Mouse (Mus musculus) lung, embryonic 16.5 days (tissue): ENCODE measurements around the gene Gm11060. TPM values are rescaled to one million over a fixed set of nuclear protein-coding genes. Genes with fewer than 3 reads are reported as not detected.

Experiments used
- ATAC-seq: fragments of 200-750 bp; cut with Nextera tagmentation; 2 replicates; pipeline ENCODE4 v1.8.0; 2017; ENCODE audit warnings: low read depth, mild to moderate bottlenecking, moderate library complexity
- H3K27ac ChIP-seq: fragments of 300-500 bp; sonication (generic); 2 replicates; pipeline ENCODE4 v1.5.1; 2014; ENCODE audit warnings: mild to moderate bottlenecking, control low read depth, low read length
- H3K27me3 ChIP-seq: fragments of 300-500 bp; sonication (generic); 2 replicates; pipeline ENCODE4 v1.6.1; 2014; ENCODE audit warnings: low read depth, low read length, mixed read lengths; ENCODE audit not compliant: control insufficient read depth, insufficient read depth
- H3K36me3 ChIP-seq: fragments of 300-500 bp; sonication (generic); 2 replicates; pipeline ENCODE4 v1.6.1; 2014; ENCODE audit warnings: low read length; ENCODE audit not compliant: control insufficient read depth, insufficient read depth
- H3K4me1 ChIP-seq: fragments of 300-500 bp; sonication (generic); replicated peaks from 2 replicates; pipeline ENCODE4 v1.6.1; 2014; ENCODE audit warnings: low read length, mixed read lengths; ENCODE audit not compliant: control insufficient read depth, insufficient read depth
- H3K4me2 ChIP-seq: fragments of 300-500 bp; sonication (generic); 2 replicates; pipeline ENCODE4 v1.6.1; 2014; ENCODE audit warnings: low read depth, low read length, control low read depth
- H3K4me3 ChIP-seq: fragments of 300-500 bp; sonication (generic); 2 replicates; pipeline ENCODE4 v1.5.1; 2014; ENCODE audit warnings: mild to moderate bottlenecking, low read length, control low read depth
- H3K9ac ChIP-seq: fragments of 300-500 bp; sonication (generic); 2 replicates; pipeline ENCODE4 v1.6.1; 2014; ENCODE audit warnings: low read length, control low read depth
- H3K9me3 ChIP-seq: fragments of 300-500 bp; sonication (generic); 2 replicates; pipeline ENCODE4 v1.6.1; 2016; ENCODE audit warnings: low read length; ENCODE audit not compliant: control insufficient read depth
- WGBS: fragments of 180-500 bp; shearing (Covaris S2); extraction: QIAGEN DNeasy Blood & Tissue Kit; methylation state at CpG from one replicate; pipeline ENCODE4 v1.1.7; 2014; 5-methylcytosine and 5-hydroxymethylcytosine counted together
- polyA plus RNA-seq: library from polyadenylated mRNA; unstranded; fragments of >200 nt; fragmentation: Nextera tagmentation; extraction: Ambion mirVana; gene quantifications from 2 replicates; pipeline ENCODE4 v1.2.1, GENCODE M21; 2015

Gm11060 gene
- polyA plus RNA-seq, 1 experiment from 2014 or later: not detected

DNA sequence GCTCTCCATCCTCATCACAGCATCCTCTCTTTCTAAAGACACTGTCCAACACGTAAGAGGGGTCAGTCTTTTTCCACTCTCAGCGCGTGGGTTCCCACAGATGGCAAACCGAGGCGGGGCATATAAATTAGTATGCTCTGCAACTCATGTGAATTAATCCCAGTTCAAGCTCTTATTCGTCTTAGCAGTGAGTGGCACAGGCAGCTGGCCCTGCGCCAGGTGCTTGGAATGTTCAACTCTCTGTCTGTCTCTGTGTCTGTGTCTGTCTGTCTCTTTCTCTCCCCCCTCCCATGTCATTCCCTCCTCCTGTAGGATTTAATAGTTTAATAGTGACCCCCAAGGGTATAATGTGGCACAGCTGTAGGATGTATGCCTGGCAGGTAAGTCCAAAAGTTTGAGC, 7.6 kb downstream of the Gm11060 start:
- Histone ChIP-seq H3K9me3 (no peaks in the 10 kb centered on the region), H3K27ac (no peak overlapping the region), H3K4me3 (no peak overlapping the region), H3K27me3 (no peaks in the 10 kb centered on the region), H3K36me3 (no peaks in the 10 kb centered on the region), H3K4me1 (no peaks in the 10 kb centered on the region), H3K9ac (no peak overlapping the region), H3K4me2 (no peak overlapping the region)
- ATAC-seq: no peak
- WGBS: 67% methylated on average over 7 of the region's 7 CpGs

DNA sequence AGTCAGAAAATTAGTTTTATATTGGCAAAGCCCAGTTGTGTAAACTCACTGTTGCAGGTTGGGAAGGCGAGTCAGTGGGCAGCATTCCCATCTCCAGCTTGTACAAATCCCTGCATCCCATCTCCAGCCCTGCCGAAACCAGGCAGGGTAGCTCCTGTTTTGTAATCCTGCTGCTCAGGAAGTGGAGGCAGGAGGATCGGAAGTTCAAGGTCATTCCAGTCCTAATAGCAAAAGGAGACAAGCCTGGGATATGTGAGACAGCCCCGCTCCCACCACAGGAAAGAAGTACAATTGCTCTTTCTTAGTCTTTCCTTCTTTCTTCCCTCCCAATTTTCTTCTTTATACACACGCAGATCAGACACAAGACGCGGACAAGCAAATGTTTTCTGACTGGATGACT, 8.7 kb downstream of the Gm11060 start:
- Histone ChIP-seq H3K27ac (no peak overlapping the region), H3K4me3 (no peak overlapping the region), H3K4me2 (no peak overlapping the region), H3K4me1 (no peaks in the 10 kb centered on the region), H3K9ac (no peak overlapping the region), H3K27me3 (no peaks in the 10 kb centered on the region), H3K36me3 (no peaks in the 10 kb centered on the region), H3K9me3 (no peaks in the 10 kb centered on the region)
- WGBS: 52% methylated on average over 7 of the region's 7 CpGs
- no peak for ATAC-seq

- H3K4me3 ChIP-seq: no peak overlapping the region
- peak; percentile 83 for ATAC-seq
- H3K9me3 ChIP-seq: no peaks in the 10 kb centered on the region
- H3K27ac ChIP-seq: no peak overlapping the region
- no peak overlapping the region for H3K9ac ChIP-seq
- H3K27me3 ChIP-seq: peaks cover 7% of the 10 kb centered on the region; the same call in 1 of the 2 replicates
- no peak overlapping the region for H3K4me2 ChIP-seq
- no peaks in the 10 kb centered on the region for H3K36me3 ChIP-seq
- no peaks in the 10 kb centered on the region for H3K4me1 ChIP-seq
- WGBS: 20% methylated on average over 6 of the region's 6 CpGs
Measured at GRCm38 (mm10) chr2:105108703-105109158, 16.9 kb downstream of the Gm11060 start.

DNA sequence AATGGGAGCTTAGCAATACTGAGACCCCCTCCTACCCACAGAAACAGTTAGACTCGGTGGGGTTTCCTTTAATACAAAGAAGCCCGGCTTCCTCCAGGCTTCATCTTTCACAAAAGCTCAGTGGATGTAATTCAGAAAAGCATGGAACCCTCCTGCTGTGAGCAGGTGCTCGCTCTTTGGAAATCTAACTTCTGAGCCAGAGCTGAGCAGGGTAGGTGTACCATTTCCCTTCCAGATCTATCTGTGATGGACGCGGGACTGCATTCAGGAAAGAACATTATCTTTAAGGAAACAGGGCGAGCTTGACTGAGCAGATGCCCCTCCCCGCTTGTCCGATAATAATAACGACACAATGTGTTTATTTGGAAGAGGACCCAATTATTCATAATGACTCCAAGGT, 22.3 kb downstream of the Gm11060 start:
- ATAC-seq: no peak

DNA sequence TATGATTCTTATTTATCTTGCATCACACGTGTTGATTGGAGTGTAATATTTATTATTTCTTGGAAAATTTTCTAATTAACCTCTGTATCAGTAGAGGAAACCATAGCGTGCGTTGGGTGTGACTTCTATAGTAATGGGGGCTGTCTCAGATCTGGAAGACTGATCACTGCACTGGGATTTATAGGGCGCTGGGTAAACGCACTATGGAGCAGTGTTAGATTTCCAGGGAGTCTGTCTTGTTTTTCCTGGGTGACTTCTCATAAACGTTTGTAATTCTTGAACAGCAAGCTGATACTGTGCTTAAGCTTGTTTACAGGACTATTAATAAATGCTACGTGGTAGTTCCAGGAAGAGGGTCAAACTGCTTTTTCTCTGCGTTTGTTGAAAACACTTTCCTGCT, 25.9 kb downstream of the Gm11060 start:
- Histone ChIP-seq H3K27me3 (peaks cover 61% of the 10 kb centered on the region), H3K36me3 (no peaks in the 10 kb centered on the region), H3K4me1 (no peaks in the 10 kb centered on the region), H3K4me3 (no peak overlapping the region), H3K9me3 (no peaks in the 10 kb centered on the region), H3K4me2 (no peak overlapping the region), H3K9ac (no peak overlapping the region), H3K27ac (no peak overlapping the region)
- WGBS: 43% methylated on average over 8 of the region's 8 CpGs
- no peak for ATAC-seq

More for the DNA sequence above, 22.3 kb downstream of the Gm11060 start:
- Histone ChIP-seq H3K9me3 (no peaks in the 10 kb centered on the region), H3K9ac (no peak overlapping the region), H3K4me3 (no peak overlapping the region), H3K4me1 (no peaks in the 10 kb centered on the region), H3K4me2 (no peak overlapping the region), H3K27ac (no peak overlapping the region), H3K27me3 (peaks cover 32% of the 10 kb centered on the region), H3K36me3 (no peaks in the 10 kb centered on the region)
- 28% methylated on average over 9 of the region's 9 CpGs for WGBS

DNA sequence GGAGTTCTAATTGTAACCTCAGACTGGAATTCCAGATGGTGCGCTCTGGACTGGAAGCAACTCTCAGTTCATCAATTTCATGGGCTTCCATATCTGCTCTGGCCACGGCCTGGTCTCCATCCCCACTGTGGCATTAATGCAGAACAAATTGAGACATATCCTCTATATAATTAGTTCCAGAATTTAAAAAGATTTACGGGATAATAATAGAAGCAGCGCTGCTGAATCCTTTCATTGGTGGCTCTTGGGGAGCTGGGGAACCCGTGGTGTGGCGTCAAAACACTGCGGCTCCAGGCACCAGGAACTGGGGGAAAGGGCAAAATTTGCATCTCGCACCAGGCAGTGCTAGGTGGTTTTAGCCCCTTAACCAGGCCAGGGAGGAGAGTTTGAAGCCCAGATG, 30.4 kb downstream of the Gm11060 start:
- 12% methylated on average over 8 of the region's 8 CpGs for WGBS
- peaks cover 12% of the 10 kb centered on the region for H3K4me1 ChIP-seq
- no peaks in the 10 kb centered on the region for H3K9me3 ChIP-seq
- H3K4me3 ChIP-seq: no peak overlapping the region
- no peak for ATAC-seq
- no peak overlapping the region for H3K4me2 ChIP-seq
- H3K9ac ChIP-seq: no peak overlapping the region
- no peak overlapping the region for H3K27ac ChIP-seq
- H3K27me3 ChIP-seq: peaks cover 87% of the 10 kb centered on the region
- H3K36me3 ChIP-seq: no peaks in the 10 kb centered on the region

- H3K9me3 ChIP-seq: no peaks in the 10 kb centered on the region
- no peak for ATAC-seq
- H3K36me3 ChIP-seq: no peaks in the 10 kb centered on the region
- under 1% methylated on average over 27 of the region's 27 CpGs for WGBS
- peaks cover 90% of the 10 kb centered on the region for H3K27me3 ChIP-seq
- no peak overlapping the region for H3K9ac ChIP-seq
- H3K4me3 ChIP-seq: peak overlapping the region; percentile 16
- peak overlapping the region; percentile 35 for H3K4me2 ChIP-seq
- no peak overlapping the region for H3K27ac ChIP-seq
- peaks cover 14% of the 10 kb centered on the region for H3K4me1 ChIP-seq
Measured at GRCm38 (mm10) chr2:105122886-105123285, 31.1 kb downstream of the Gm11060 start.

DNA sequence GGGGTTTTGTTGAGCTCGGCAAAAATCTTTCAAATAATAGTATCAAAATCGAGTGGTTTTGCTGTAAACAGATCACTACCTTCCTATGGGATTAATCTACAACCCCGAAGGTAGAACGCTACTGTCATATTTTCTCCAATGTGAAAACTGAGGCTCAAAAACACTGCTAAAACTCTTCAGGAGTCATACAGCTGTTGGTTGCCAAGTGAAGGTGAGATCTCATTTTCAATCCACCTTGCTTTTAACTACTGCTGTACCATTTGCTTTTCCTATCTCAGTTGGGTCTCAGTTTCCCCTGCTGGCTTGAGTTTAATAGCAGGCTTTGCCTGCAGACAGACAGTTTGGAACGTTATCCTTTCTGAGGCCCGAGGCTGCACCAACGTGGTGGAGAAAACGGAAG, 31.6 kb downstream of the Gm11060 start:
- Histone ChIP-seq H3K27me3 (peaks cover 93% of the 10 kb centered on the region), H3K4me2 (no peak overlapping the region), H3K4me1 (peaks cover 16% of the 10 kb centered on the region), H3K36me3 (no peaks in the 10 kb centered on the region), H3K27ac (no peak overlapping the region), H3K4me3 (no peak overlapping the region), H3K9me3 (no peaks in the 10 kb centered on the region), H3K9ac (no peak overlapping the region)
- WGBS: 4% methylated on average over 8 of the region's 8 CpGs
- no peak for ATAC-seq

DNA sequence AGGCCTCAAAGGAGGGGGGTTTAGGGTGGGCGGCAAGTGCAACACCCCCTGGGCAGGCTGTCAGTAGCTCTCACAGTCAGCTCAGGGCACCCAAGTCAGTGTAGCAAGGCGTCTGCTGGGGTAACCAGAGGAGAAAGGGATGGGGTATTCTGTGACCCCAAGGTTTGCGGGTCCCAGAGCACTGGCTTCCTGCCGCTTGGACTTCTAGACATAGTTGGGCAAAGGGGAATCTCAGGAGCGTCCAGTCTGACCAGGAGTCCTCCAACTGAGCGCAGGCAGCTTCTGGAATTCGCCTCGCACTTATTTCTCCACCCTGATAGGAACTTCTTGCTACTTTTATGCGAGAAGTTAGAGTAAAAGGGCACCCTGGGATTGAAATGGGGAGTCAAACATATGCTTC, 32.1 kb downstream of the Gm11060 start:
- no peaks in the 10 kb centered on the region for H3K9me3 ChIP-seq

DNA sequence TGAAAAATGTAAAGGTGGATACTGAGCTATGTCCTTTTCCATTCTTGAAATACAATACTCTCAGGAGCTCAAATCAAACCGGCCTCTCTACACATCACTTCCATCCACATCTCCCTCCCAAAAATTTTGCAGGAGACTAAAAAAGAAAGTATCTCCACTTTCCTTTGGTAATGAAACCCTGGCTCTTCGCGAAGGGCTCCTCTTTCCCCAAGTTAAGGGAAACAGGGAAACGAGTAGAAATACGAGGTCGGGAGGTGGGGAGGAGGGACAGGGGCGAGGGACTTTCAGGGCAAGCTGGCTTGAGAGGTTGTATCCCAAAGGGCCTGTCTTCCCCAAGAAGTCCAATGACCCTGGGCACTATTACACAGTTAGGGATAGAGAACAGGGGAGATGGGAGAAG, 32.6 kb downstream of the Gm11060 start:
- Histone ChIP-seq H3K4me3 (no peak overlapping the region), H3K9ac (no peak overlapping the region), H3K27me3 (peaks cover 94% of the 10 kb centered on the region), H3K4me1 (peaks cover 16% of the 10 kb centered on the region), H3K4me2 (no peak overlapping the region), H3K36me3 (no peaks in the 10 kb centered on the region), H3K27ac (no peak overlapping the region), H3K9me3 (no peaks in the 10 kb centered on the region)
- 2% methylated on average over 7 of the region's 7 CpGs for WGBS
- ATAC-seq: no peak

More for the DNA sequence above, 32.1 kb downstream of the Gm11060 start:
- WGBS: 5% methylated on average over 9 of the region's 9 CpGs
- no peak overlapping the region for H3K4me2 ChIP-seq
- H3K4me1 ChIP-seq: peaks cover 16% of the 10 kb centered on the region
- no peak overlapping the region for H3K9ac ChIP-seq
- H3K4me3 ChIP-seq: no peak overlapping the region
- H3K27me3 ChIP-seq: peaks cover 94% of the 10 kb centered on the region
- ATAC-seq: no peak
- no peak overlapping the region for H3K27ac ChIP-seq
- no peaks in the 10 kb centered on the region for H3K36me3 ChIP-seq
